Mouse (Mus musculus): ENCODE data around the gene Gstt4. TPM values are rescaled to one million over a fixed set of nuclear protein-coding genes. Genes with fewer than 3 reads are reported as not detected.
A peak's percentile ranks its signal among the peaks of the same experiment; 100 is the strongest.
"Not testable (repeated sequence)": the region's sequence is repeated elsewhere in the genome, so short reads cannot be mapped to it uniquely, and the experiment has no call there.

Gstt4 gene
- polyA plus RNA-seq (2016; fragmentation: Nextera tagmentation; extraction: Ambion mirVana) = 0.21 TPM in 1 of 2 replicates, not detected in the other

DNA sequence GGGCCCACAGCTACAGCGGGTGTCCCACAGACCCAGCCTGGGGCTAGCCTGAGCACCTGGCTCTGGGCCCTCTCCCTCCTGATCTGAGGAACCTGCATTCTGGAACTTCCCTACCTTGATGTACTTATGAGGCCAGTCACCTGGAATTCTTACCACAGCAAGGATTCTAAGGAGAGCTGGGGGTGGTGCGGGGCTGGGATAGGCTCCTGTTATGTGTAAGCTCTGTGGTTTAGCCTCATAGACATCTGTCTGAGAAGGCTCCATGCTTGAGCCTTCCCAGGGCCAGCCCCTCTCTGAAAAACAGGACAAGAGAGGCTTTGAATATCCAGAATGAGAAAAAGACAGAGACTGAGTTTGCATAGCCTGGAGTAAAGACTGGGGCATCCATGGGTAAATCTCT lies at the start of gene Gstt4:
TSS of gene Gstt4 (minus strand) at position 101 of the 400 bp plus-strand sequence.
- no peaks in the 10 kb centered on the region for H3K9me3 ChIP-seq
- no peak within 1 kb of the TSS for H3K27ac ChIP-seq (replicated peaks)
- 94% methylated on average over 2 of the region's 2 CpGs for WGBS
- no peak within 1 kb of the TSS for H3K4me3 ChIP-seq
- no peaks in the 10 kb centered on the region for H3K4me1 ChIP-seq
- no peaks in the 10 kb centered on the region for H3K36me3 ChIP-seq (replicated peaks)
- no peaks in the 10 kb centered on the region for H3K27me3 ChIP-seq (replicated peaks; ENCODE audit: low read depth, poor library complexity, severe bottlenecking)
- DNase-seq (ENCODE audit: low spot score) = no peak

DNA sequence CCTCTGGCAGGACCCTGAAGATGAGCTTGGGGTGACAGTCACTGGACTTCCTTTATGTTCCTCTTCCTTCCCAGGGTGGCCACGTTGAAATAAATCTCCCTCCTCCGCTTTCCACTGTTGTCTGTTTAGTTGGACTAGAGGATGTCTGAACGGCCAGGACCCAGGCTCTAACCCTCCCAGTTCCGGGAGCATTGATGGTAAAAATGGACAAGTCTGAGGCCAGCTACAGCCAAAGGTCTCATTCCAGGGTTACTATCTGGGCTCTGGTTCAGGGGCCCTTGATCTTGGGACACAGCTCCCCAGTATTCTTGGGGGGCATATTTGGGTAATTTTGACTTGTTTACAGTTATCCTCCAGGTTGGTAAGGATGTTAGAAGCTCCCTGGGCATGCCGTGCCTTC lies 39.2 kb upstream of the Gstt4 start:
- H3K27ac ChIP-seq (replicated peaks) = 0 out of 2 replicates have a peak overlapping the region, but pooled peaks have one; percentile 100
- peaks cover 35% of the 10 kb centered on the region for H3K4me1 ChIP-seq
- no peak for DNase-seq (ENCODE audit: low spot score)

DNA sequence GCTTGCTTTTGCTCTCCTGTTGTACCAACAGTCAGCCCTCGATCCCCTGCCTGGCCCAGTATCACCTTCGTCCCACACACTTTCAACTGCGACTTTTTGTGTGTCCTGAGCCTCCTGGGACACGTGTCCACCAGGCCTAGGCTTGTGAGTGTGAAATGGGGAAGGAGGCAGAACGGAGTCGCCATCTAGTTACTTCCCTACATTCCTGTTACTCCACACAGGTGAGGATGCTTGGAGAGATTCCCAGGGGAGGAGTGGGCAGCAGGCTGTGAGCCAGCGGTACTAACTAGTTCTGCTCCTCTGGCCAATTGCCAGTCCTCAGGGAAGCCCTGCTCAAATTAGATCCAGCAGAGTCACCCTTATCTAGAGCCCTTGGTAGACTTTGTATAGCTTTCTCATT lies 38.4 kb upstream of the Gstt4 start:
- Histone ChIP-seq H3K27ac (replicated peaks) (peak overlapping the region; percentile 100), H3K4me3 (peak overlapping the region; percentile 89), H3K27me3 (replicated peaks; ENCODE audit: low read depth, poor library complexity, severe bottlenecking) (no peaks in the 10 kb centered on the region), H3K36me3 (replicated peaks) (peaks cover 35% of the 10 kb centered on the region), H3K9me3 (0 out of 2 replicates have a peak, but pooled peaks cover 2% of the 10 kb centered on the region), H3K4me1 (peaks cover 35% of the 10 kb centered on the region)
- DNase-seq (ENCODE audit: low spot score) = no peak
- 32% methylated on average over 7 of the region's 7 CpGs for WGBS

More for the DNA sequence above, 39.2 kb upstream of the Gstt4 start:
- peaks cover 26% of the 10 kb centered on the region for H3K36me3 ChIP-seq (replicated peaks)
- H3K4me3 ChIP-seq = no peak overlapping the region
- no peaks in the 10 kb centered on the region for H3K27me3 ChIP-seq (replicated peaks; ENCODE audit: low read depth, poor library complexity, severe bottlenecking)
- 0 out of 2 replicates have a peak, but pooled peaks cover 2% of the 10 kb centered on the region for H3K9me3 ChIP-seq
- WGBS = 79% methylated on average over 5 of the region's 5 CpGs

DNA sequence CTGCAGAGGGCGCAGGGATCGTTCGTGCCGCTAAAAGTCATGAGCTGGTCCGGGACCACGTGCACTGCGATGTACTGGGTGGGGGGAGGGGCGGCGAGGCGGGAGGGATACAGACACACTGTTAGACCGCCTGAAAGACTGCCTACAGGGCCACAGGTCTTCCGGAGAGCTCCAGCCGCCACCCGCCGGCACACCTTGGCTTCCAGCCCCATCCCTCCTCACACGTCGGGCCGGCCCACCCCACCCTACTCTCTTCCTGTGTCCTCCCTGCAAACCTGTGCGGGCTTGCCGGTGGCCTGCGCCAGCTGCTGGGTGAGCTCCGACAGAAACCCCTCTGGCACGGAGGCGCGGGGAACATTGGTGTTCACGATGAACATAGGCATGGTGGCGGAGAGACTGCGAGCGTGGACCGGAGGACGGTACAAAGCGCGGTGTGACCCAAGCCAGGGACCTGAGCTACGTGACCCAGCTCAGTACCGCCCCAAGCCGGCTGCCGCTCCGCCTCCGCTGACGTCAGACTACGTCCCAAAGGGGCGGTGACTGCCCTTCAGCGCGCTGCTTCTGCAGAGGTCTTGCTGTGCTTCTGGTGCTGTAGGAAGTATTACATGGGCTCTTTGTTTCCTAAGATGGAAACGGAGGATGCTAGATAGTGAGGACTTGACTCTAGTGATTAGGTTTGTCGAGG lies 37.6 kb upstream of the Gstt4 start, which contains the start of gene Mif:
TSS of gene Mif (minus strand) at position 455 of the 685 bp plus-strand sequence.
- H3K9me3 ChIP-seq; H3K27me3 ChIP-seq (replicated peaks; ENCODE audit: low read depth, poor library complexity, severe bottlenecking): not testable (repeated sequence)
- peaks cover 35% of the 10 kb centered on the region for H3K4me1 ChIP-seq
- peaks cover 37% of the 10 kb centered on the region for H3K36me3 ChIP-seq (replicated peaks)
- peak; percentile 96 for DNase-seq (ENCODE audit: low spot score)
- peak within 1 kb of the TSS; percentile 100 for H3K27ac ChIP-seq (replicated peaks)
- H3K4me3 ChIP-seq = peak within 1 kb of the TSS; percentile 89
- under 1% methylated on average over 46 of the region's 46 CpGs for WGBS

DNA sequence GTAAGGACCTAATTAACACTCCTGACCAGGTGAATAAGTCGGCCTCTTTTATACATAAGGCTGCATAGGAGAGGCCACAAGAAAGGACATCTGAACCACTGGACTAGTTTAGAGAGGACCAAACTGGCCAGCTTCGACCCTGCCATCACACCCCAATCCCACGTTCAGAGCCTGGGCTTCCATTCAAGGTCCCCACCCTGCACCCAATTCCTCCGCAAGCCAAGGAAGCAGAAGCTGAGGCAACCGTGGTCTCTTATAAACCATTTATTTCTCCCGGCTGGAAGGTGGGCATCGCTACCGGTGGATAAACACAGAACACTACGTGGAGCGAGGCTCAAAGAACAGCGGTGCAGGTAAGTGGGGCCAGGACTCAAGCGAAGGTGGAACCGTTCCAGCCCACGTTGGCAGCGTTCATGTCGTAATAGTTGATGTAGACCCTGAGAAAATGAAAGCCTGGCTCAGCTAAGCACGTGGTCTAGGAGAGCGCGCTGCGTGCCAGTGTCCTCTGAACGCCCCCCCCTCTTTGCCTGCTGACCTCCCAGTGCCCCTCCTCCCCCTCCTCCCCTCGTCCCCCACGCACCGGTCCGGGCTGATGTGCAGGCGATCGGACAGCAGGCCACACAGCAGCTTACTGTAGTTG lies 36.9 kb upstream of the Gstt4 start:
- Histone ChIP-seq H3K4me1 (peaks cover 35% of the 10 kb centered on the region), H3K36me3 (replicated peaks) (peaks cover 37% of the 10 kb centered on the region), H3K27me3 (replicated peaks; ENCODE audit: low read depth, poor library complexity, severe bottlenecking) (no peaks in the 10 kb centered on the region), H3K4me3 (peak overlapping the region; percentile 89), H3K27ac (replicated peaks) (peak overlapping the region; percentile 100), H3K9me3 (0 out of 2 replicates have a peak, but pooled peaks cover 2% of the 10 kb centered on the region)
- peak; percentile 87 for DNase-seq (ENCODE audit: low spot score)
- WGBS = 1% methylated on average over 27 of the region's 27 CpGs

DNA sequence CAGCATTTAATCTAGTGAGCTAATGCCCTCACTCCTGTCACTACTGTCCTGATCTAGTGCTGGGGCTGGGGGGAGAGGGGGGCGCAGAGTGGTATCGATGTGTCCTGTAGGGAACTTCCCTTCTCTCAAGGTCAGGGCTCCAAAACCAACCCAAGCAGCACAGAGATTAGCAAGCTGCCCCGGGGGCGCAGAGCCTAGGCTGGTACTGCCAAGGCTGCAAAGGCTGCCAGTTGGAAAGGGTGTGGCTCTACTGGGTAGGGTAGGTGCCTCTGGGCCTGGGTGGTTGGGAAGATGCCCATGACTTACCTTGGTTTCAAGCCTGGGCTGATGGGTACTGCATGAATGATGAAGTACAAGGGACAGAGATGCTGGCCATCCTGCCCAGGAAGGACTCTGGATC lies 35.3 kb upstream of the Gstt4 start:
- Histone ChIP-seq H3K4me3 (peak overlapping the region; percentile 26; the same call in 1 of the 2 replicates), H3K36me3 (replicated peaks) (peaks cover 37% of the 10 kb centered on the region), H3K27me3 (replicated peaks; ENCODE audit: low read depth, poor library complexity, severe bottlenecking) (no peaks in the 10 kb centered on the region), H3K4me1 (peaks cover 35% of the 10 kb centered on the region), H3K27ac (replicated peaks) (no peak overlapping the region), H3K9me3 (0 out of 2 replicates have a peak, but pooled peaks cover 2% of the 10 kb centered on the region)
- DNase-seq (ENCODE audit: low spot score) = no peak
- WGBS = 96% methylated on average over 4 of the region's 4 CpGs

DNA sequence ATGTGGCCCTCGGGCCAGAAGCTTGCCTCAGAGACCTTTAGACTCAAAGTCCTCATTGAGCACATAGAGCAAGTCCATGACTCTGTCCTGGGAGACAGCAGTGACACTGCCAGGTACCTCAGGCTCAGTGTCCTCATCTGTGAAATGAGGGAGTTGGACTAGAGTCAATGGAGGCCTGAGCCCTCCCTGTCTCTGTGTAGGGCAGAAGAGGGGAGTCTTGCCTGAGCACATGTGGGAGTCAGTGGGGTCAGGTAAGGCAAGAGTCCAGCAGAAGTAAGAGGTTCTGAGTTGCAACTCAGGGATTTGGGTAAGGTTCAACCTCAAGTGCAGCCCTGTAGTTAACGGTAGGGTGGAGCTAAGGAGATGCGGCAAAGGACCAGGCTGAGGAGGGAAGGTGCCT lies 34.6 kb upstream of the Gstt4 start:
- H3K9me3 ChIP-seq = no peaks in the 10 kb centered on the region
- H3K4me3 ChIP-seq = no peak overlapping the region
- H3K4me1 ChIP-seq = peaks cover 37% of the 10 kb centered on the region
- 88% methylated on average over 3 of the region's 3 CpGs for WGBS
- H3K27me3 ChIP-seq (replicated peaks; ENCODE audit: low read depth, poor library complexity, severe bottlenecking) = no peaks in the 10 kb centered on the region
- peaks cover 37% of the 10 kb centered on the region for H3K36me3 ChIP-seq (replicated peaks)
- no peak overlapping the region for H3K27ac ChIP-seq (replicated peaks)
- no peak for DNase-seq (ENCODE audit: low spot score)

DNA sequence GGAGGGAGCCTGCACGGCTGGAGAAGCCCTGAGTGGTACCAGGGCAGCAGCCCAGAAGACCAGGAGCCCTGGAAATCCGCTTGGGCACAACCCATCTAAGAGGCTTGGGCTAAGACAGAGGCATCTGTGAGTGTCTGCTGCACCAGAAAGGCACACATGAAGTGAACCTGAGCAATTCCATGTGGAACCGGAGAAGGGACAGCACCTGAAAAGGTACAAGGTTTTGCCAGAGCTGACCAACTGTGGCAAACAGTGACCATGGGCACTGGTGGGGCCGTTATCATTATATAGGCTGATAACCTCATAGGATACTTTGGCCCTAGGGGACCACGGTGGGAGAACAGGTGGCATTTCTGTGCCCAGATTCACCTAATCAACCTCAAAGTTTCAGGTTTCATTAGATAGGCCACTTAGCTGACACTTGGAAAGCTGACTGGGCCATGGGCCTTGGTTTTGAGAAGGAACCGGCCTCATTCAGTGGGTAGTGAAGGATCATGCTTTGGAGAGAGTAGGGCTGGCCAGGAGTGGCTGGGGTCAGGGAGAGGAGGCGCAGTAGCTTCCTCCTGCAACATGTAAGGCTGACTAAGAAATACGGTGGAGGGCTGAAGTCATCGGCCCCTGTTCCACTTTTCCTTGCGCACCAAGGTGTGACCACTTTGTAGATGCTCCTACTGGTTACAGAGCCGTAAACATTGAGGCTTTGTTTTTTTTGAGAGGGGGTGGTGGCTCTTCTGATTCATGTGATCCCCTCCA lies 34.0 kb upstream of the Gstt4 start:
- WGBS = 79% methylated on average over 11 of the region's 11 CpGs
- no peak overlapping the region for H3K27ac ChIP-seq (replicated peaks)
- no peaks in the 10 kb centered on the region for H3K9me3 ChIP-seq
- 0 out of 2 replicates have a peak, but pooled peaks cover 2% of the 10 kb centered on the region for H3K27me3 ChIP-seq (replicated peaks; ENCODE audit: low read depth, poor library complexity, severe bottlenecking)
- peaks cover 40% of the 10 kb centered on the region for H3K4me1 ChIP-seq
- H3K4me3 ChIP-seq = no peak overlapping the region
- peaks cover 37% of the 10 kb centered on the region for H3K36me3 ChIP-seq (replicated peaks)
- no peak for DNase-seq (ENCODE audit: low spot score)

DNA sequence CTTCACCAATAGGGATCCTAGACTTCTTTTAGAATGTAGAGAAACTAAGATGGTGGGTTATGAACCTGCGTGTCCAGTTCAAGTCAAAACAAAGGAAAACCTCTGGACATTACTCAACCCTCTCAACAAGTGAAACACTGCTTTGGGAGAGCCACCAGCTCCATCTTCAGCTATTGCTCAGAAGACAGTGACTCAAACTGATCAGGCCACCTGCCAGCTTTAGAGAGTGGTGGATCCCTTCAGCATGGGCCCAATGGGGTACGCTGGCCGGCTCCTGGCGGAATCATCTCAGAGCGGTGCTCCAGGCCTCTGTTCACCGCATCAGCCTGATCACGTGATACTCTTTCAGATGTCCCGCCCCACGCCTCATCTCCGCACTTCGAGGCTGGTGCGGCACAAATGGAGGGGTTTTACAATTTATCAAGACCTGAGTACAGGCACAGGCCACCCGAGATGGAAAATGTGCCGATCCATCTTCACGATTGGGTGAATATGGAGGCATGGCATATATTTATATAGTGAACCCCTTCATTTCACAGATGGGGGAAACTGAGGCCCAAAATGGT lies 33.2 kb upstream of the Gstt4 start:
- peaks cover 37% of the 10 kb centered on the region for H3K36me3 ChIP-seq (replicated peaks)
- no peak for DNase-seq (ENCODE audit: low spot score)
- peaks cover 36% of the 10 kb centered on the region for H3K4me1 ChIP-seq
- H3K9me3 ChIP-seq = no peaks in the 10 kb centered on the region
- 91% methylated on average over 15 of the region's 15 CpGs for WGBS
- H3K27ac ChIP-seq (replicated peaks) = no peak overlapping the region
- H3K27me3 ChIP-seq (replicated peaks; ENCODE audit: low read depth, poor library complexity, severe bottlenecking) = 0 out of 2 replicates have a peak, but pooled peaks cover 6% of the 10 kb centered on the region
- H3K4me3 ChIP-seq = no peak overlapping the region

DNA sequence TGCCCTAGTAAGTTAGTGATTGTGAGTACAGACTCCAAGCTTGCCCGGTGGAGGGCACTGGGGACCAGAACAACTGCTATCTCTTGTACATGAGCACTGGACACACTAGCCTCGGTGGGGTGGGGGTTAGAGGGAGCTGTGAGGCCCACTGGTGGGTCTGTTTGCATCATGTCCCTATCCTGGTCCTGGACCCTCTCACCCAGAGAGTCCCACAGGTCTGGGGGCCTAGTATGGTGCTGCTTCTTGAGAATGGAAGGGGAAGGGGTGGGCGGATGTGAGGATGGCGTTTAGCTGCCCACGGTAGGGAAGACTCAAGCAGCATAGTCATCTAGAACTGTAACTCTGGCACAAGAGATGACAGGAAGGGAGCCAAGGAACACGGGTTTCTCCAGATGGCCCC lies 32.4 kb upstream of the Gstt4 start:
- Histone ChIP-seq H3K9me3 (no peaks in the 10 kb centered on the region), H3K36me3 (replicated peaks) (peaks cover 37% of the 10 kb centered on the region), H3K27me3 (replicated peaks; ENCODE audit: low read depth, poor library complexity, severe bottlenecking) (0 out of 2 replicates have a peak, but pooled peaks cover 6% of the 10 kb centered on the region), H3K27ac (replicated peaks) (no peak overlapping the region), H3K4me1 (peaks cover 33% of the 10 kb centered on the region), H3K4me3 (no peak overlapping the region)
- DNase-seq (ENCODE audit: low spot score) = no peak
- 87% methylated on average over 6 of the region's 6 CpGs for WGBS

DNA sequence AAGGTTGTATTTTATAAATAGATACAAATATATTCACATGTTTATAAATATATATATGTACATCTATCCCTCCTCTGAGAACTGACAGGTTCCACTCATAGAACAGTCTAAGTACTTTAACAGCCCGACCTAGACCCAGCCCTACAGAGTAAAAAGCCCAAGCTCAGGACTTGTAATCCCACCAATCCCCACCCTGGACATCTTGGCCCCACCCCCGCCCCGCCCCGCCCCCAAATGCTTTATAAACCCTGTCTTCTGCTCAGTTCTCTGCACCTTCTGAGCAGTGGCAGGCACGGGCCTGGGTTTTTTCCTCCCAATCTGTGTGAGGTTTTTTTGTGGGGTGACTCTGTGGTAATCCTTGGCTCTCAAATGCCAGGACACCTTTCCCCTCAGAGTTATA lies 31.8 kb upstream of the Gstt4 start:
- Histone ChIP-seq H3K4me1 (peaks cover 31% of the 10 kb centered on the region), H3K27ac (replicated peaks) (no peak overlapping the region), H3K27me3 (replicated peaks; ENCODE audit: low read depth, poor library complexity, severe bottlenecking) (0 out of 2 replicates have a peak, but pooled peaks cover 6% of the 10 kb centered on the region), H3K36me3 (replicated peaks) (peaks cover 36% of the 10 kb centered on the region), H3K4me3 (no peak overlapping the region), H3K9me3 (no peaks in the 10 kb centered on the region)
- WGBS = 53% methylated on average over 5 of the region's 5 CpGs
- DNase-seq (ENCODE audit: low spot score) = no peak

DNA sequence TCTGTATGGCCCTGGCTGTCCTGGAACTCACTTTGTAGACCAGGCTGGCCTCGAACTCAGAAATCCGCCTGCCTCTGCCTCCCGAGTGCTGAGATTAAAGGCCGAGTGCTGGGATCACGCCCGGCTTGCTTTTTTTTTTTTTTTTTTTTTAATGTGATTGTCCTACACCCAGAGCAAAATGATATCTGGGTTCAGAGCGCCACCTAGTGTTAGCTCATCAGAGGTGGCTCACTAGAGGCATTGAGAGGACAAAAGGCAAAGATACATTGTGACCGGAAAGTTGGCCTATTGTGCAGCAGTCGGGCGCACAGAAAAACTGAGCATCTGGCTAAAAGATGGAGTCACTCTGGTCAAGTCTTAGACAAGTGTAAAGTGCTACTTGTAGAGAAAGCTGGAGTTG lies 31.1 kb upstream of the Gstt4 start:
- Histone ChIP-seq H3K36me3 (replicated peaks) (peaks cover 30% of the 10 kb centered on the region), H3K27me3 (replicated peaks; ENCODE audit: low read depth, poor library complexity, severe bottlenecking) (0 out of 2 replicates have a peak, but pooled peaks cover 6% of the 10 kb centered on the region), H3K4me1 (peaks cover 31% of the 10 kb centered on the region), H3K4me3 (no peak overlapping the region), H3K27ac (replicated peaks) (peak overlapping the region; percentile 40), H3K9me3 (no peaks in the 10 kb centered on the region)
- DNase-seq (ENCODE audit: low spot score) = peak; percentile 79
- WGBS = 36% methylated on average over 10 of the region's 10 CpGs

Data from embryonic facial prominence, embryonic 10.5 days (tissue).